ENCODE assay signal across 8 mouse cellular contexts in genomic region chr16:35982902-35983516, GRCm38 (mm10). TPM values are rescaled to one million over a fixed set of nuclear protein-coding genes. Genes with fewer than 3 reads are reported as not detected.
DNase-seq lines count a peak whose midpoint lies in the region; ATAC-seq and TF ChIP-seq lines count a peak whose summit lies in the region.

No protein-coding gene starts in this region.

- no peak for TF ChIP-seq RAD21 in CH12.LX (IDR thresholded peaks at IDR 0.05; ENCODE audit: low read depth, low read length)

- TF ChIP-seq CTCF in CH12.LX (conservative IDR thresholded peaks at IDR 0.05 in 1 of 2, IDR thresholded peaks at IDR 0.05 in 1 of 2; ENCODE audit: low read depth in 2 of 2, low read length in 2 of 2): 0 out of 4 replicates have a peak, but pooled peaks of 1 of the 2 experiments have one; percentile 13
- TF ChIP-seq CTCF in heart, postnatal 0 days (IDR thresholded peaks at IDR 0.05; ENCODE audit: low read depth): no peak
- no peak for TF ChIP-seq CTCF in testis, adult 2 months (IDR thresholded peaks at IDR 0.05; ENCODE audit: control insufficient read depth, insufficient read depth, insufficient replicate concordance, low read depth, low read length)

- H3K27ac ChIP-seq in CH12.LX (ENCODE audit: insufficient read depth, low read depth): peak overlapping the region; percentile 94
- peak overlapping the region; percentile 99 for H3K27ac ChIP-seq in forebrain, embryonic 12.5 days
- peak overlapping the region; percentile 99 for H3K27ac ChIP-seq in heart, postnatal 0 days (ENCODE audit: low read depth)
- peak overlapping the region; percentile 100 for H3K27ac ChIP-seq in liver, embryonic 16.5 days (ENCODE audit: low read length)
- peak overlapping the region; percentile 99 for H3K27ac ChIP-seq in neural tube, embryonic 13.5 days (replicated peaks)
- H3K27ac ChIP-seq in testis, adult 2 months (ENCODE audit: control insufficient read depth, insufficient read depth, low read depth, low read length): peak overlapping the region; percentile 82

- H3K9ac ChIP-seq in CH12.LX (ENCODE audit: insufficient read depth, low read depth): peak overlapping the region; percentile 91
- H3K9ac ChIP-seq in forebrain, embryonic 12.5 days: peak overlapping the region; percentile 92
- peak overlapping the region; percentile 93 for H3K9ac ChIP-seq in heart, postnatal 0 days (replicated peaks; ENCODE audit: low read depth, low read length)
- H3K9ac ChIP-seq in liver, embryonic 16.5 days (ENCODE audit: low read depth, low read length): peak overlapping the region; percentile 97
- peak overlapping the region; percentile 94 for H3K9ac ChIP-seq in neural tube, embryonic 13.5 days

- H3K4me1 ChIP-seq in CH12.LX (ENCODE audit: control insufficient read depth in 1 of 2, insufficient read depth in 2 of 2): peaks cover 2 to 33% of the 10 kb centered on the region in 2 experiments; a peak in 2 of 4 replicates
- H3K4me1 ChIP-seq in forebrain, embryonic 12.5 days: peaks cover 16% of the 10 kb centered on the region
- H3K4me1 ChIP-seq in heart, postnatal 0 days (ENCODE audit: control insufficient read depth, insufficient read depth): peaks cover 7% of the 10 kb centered on the region; the same call in 1 of the 2 replicates
- H3K4me1 ChIP-seq in liver, embryonic 16.5 days (ENCODE audit: control insufficient read depth, low read depth, low read length): peaks cover 23% of the 10 kb centered on the region
- peaks cover 22% of the 10 kb centered on the region for H3K4me1 ChIP-seq in neural tube, embryonic 13.5 days (replicated peaks)
- peaks cover 5% of the 10 kb centered on the region for H3K4me1 ChIP-seq in testis, adult 2 months (ENCODE audit: control insufficient read depth, insufficient read depth, low read length)

- ATAC-seq in forebrain, embryonic 12.5 days (ENCODE audit: low FRiP score): peak; percentile 94
- ATAC-seq in heart, postnatal 0 days (ENCODE audit: insufficient read depth, low read depth): peak; percentile 89
- peak; percentile 83 for ATAC-seq in liver, embryonic 16.5 days (ENCODE audit: low read depth)
- peak; percentile 95 for ATAC-seq in neural tube, embryonic 13.5 days (ENCODE audit: low read depth)

- H3K27me3 ChIP-seq in CH12.LX (replicated peaks): no peaks in the 10 kb centered on the region
- H3K27me3 ChIP-seq in forebrain, embryonic 12.5 days: no peaks in the 10 kb centered on the region
- H3K27me3 ChIP-seq in heart, postnatal 0 days (ENCODE audit: control insufficient read depth, insufficient read depth, low read length): no peaks in the 10 kb centered on the region
- H3K27me3 ChIP-seq in liver, embryonic 16.5 days (ENCODE audit: control insufficient read depth, insufficient read depth, low read depth, low read length): no peaks in the 10 kb centered on the region
- no peaks in the 10 kb centered on the region for H3K27me3 ChIP-seq in neural tube, embryonic 13.5 days
- H3K27me3 ChIP-seq in testis, adult 2 months (ENCODE audit: control insufficient read depth, insufficient read depth, low read length): no peaks in the 10 kb centered on the region

- dilution Hi-C loops in CH12.LX (cut with MboI; ENCODE audit: extremely low pct_ligation_motif_present, extremely low pct_unique_long_range_greater_than_20kb, low sequenced_read_pairs): no loop called here

- in situ Hi-C loops in CH12.LX (cut with MboI; ENCODE audit: low pct_ligation_motif_present, low pct_unique_long_range_greater_than_20kb, low sequenced_read_pairs): no loop called here

- TF ChIP-seq POLR2A in CH12.LX (IDR thresholded peaks at IDR 0.05; ENCODE audit: low read depth, low read length): peak; percentile 99
- peak; percentile 97 for TF ChIP-seq POLR2A in testis, adult 2 months (IDR thresholded peaks at IDR 0.05; ENCODE audit: control insufficient read depth, low read depth, low read length)

- WGBS in forebrain, embryonic 12.5 days: under 1% methylated on average over 48 of the region's 54 CpGs
- whole genome bisulfite sequencing in heart, postnatal 0 days: under 1% methylated on average over 52 of the region's 54 CpGs
- 0% methylated on average over 54 of the region's 54 CpGs for WGBS in liver, embryonic 16.5 days (ENCODE audit: insufficient replicate concordance)
- WGBS in neural tube, embryonic 13.5 days: under 1% methylated on average over 41 of the region's 54 CpGs

- H3K4me3 ChIP-seq in CH12.LX (replicated peaks in 1 of 3; ENCODE audit: low read depth in 2 of 3, low read length in 2 of 3, poor library complexity in 1 of 3): peak overlapping the region; percentile 72 to 84 (median 82)
- H3K4me3 ChIP-seq in forebrain, embryonic 12.5 days (replicated peaks): peak overlapping the region; percentile 84
- H3K4me3 ChIP-seq in heart, postnatal 0 days (ENCODE audit: low read depth, low read length): peak overlapping the region; percentile 81
- peak overlapping the region; percentile 88 for H3K4me3 ChIP-seq in liver, embryonic 16.5 days (ENCODE audit: low read depth, low read length)
- H3K4me3 ChIP-seq in neural tube, embryonic 13.5 days: peak overlapping the region; percentile 86
- H3K4me3 ChIP-seq in testis, adult 2 months (ENCODE audit: control insufficient read depth, low read depth, low read length): peak overlapping the region; percentile 91

- H3K9me3 ChIP-seq in CH12.LX (replicated peaks; ENCODE audit: low read length): no peaks in the 10 kb centered on the region
- H3K9me3 ChIP-seq in forebrain, embryonic 12.5 days: 0 out of 2 replicates have a peak, but pooled peaks cover 3% of the 10 kb centered on the region
- no peaks in the 10 kb centered on the region for H3K9me3 ChIP-seq in heart, postnatal 0 days (replicated peaks; ENCODE audit: control insufficient read depth, low read length)
- no peaks in the 10 kb centered on the region for H3K9me3 ChIP-seq in liver, embryonic 16.5 days (replicated peaks; ENCODE audit: control insufficient read depth, low read length)
- H3K9me3 ChIP-seq in neural tube, embryonic 13.5 days: peaks cover 3% of the 10 kb centered on the region; the same call in 1 of the 2 replicates

- peaks cover 0 to 17% of the 10 kb centered on the region in 2 experiments for H3K36me3 ChIP-seq in CH12.LX (replicated peaks in 1 of 2; ENCODE audit: control insufficient read depth in 1 of 2, insufficient read depth in 1 of 2, low read length in 1 of 2)
- H3K36me3 ChIP-seq in forebrain, embryonic 12.5 days (replicated peaks): no peaks in the 10 kb centered on the region
- H3K36me3 ChIP-seq in heart, postnatal 0 days (replicated peaks; ENCODE audit: control insufficient read depth, insufficient read depth, low read length): no peaks in the 10 kb centered on the region
- no peaks in the 10 kb centered on the region for H3K36me3 ChIP-seq in liver, embryonic 16.5 days (ENCODE audit: control insufficient read depth, insufficient read depth)
- no peaks in the 10 kb centered on the region for H3K36me3 ChIP-seq in neural tube, embryonic 13.5 days
- H3K36me3 ChIP-seq in testis, adult 2 months (ENCODE audit: control insufficient read depth, insufficient read depth, low read length): no peaks in the 10 kb centered on the region

- peaks cover 40% of the 10 kb centered on the region for H3K79me2 ChIP-seq in CH12.LX (replicated peaks; ENCODE audit: control insufficient read depth, extremely low read depth, insufficient read depth, poor library complexity, severe bottlenecking)

- TF ChIP-seq EP300 in CH12.LX (IDR thresholded peaks at IDR 0.05; ENCODE audit: low read length): no peak
- TF ChIP-seq EP300 in heart, postnatal 0 days (IDR thresholded peaks at IDR 0.05; ENCODE audit: low read depth): no peak

- DNase-seq in CH12.LX (ENCODE audit: extremely low read depth): peak; percentile 90
- DNase-seq in c-Kit-positive CD71-positive TER-119-negative erythroid progenitor cells, embryonic 14.5 days (ENCODE audit: low read depth): peak; percentile 81
- peak; percentile 89 for DNase-seq in heart, postnatal 0 days (ENCODE audit: low spot score)
- DNase-seq in kidney, postnatal 4 days: peak; percentile 90 to 95

- peak overlapping the region; percentile 77 for H3K4me2 ChIP-seq in CH12.LX (ENCODE audit: insufficient read depth, low read depth, poor library complexity, severe bottlenecking)
- H3K4me2 ChIP-seq in forebrain, embryonic 12.5 days: peak overlapping the region; percentile 67
- peak overlapping the region; percentile 68 for H3K4me2 ChIP-seq in heart, postnatal 0 days (ENCODE audit: low read depth, low read length)
- peak overlapping the region; percentile 93 for H3K4me2 ChIP-seq in liver, embryonic 16.5 days (ENCODE audit: low read depth, low read length)
- peak overlapping the region; percentile 60 for H3K4me2 ChIP-seq in neural tube, embryonic 13.5 days

RNA-seq across cellular contexts. Expression of gene Kpna1, which starts 4.5 kb away (rescaled TPM):
- 22.1 and 29.8 TPM in 2 replicates for total RNA-seq in CH12.LX (2012; rRNA removed)
- total RNA-seq in CH12.LX (2014; rRNA removed): 57.9 and 66.6 TPM in 2 replicates
- 63.9 and 74.1 TPM in 2 replicates for polyA plus RNA-seq in CH12.LX (2012; ENCODE audit: insufficient read length, low read depth)
- polyA plus RNA-seq in forebrain, embryonic 12.5 days (2016; fragmentation: Nextera tagmentation; extraction: Ambion mirVana): 90.1 and 96.3 TPM in 2 replicates
- 46.3 and 55.0 TPM in 2 replicates for total RNA-seq in heart, postnatal 0 days (2014; rRNA removed; ENCODE audit: low replicate concordance)
- 29.4 and 37.3 TPM in 2 replicates for polyA plus RNA-seq in heart, postnatal 0 days (2015; fragmentation: Nextera tagmentation; extraction: Ambion mirVana)
- polyA plus RNA-seq in liver, embryonic 16.5 days (2015; fragmentation: Nextera tagmentation; extraction: Ambion mirVana): 31.3 and 34.1 TPM in 2 replicates
- 72.7 and 74.9 TPM in 2 replicates for polyA plus RNA-seq in neural tube, embryonic 13.5 days (2015; fragmentation: Nextera tagmentation; extraction: Ambion mirVana)
- polyA plus RNA-seq in testis, adult 2 months (2012; rRNA removed): 10.6 and 13.7 TPM in 2 replicates

RNA-seq across cellular contexts. Expression of gene Dtx3l, which starts 44.1 kb away (rescaled TPM):
- total RNA-seq in CH12.LX (2012; rRNA removed) (10.7 and 14.4 TPM in 2 replicates), CH12.LX (2014; rRNA removed) (20.4 and 21.1 TPM in 2 replicates)
- 12.8 and 17.4 TPM in 2 replicates for polyA plus RNA-seq in CH12.LX (2012; ENCODE audit: insufficient read length, low read depth)
- 4.8 and 4.9 TPM in 2 replicates for polyA plus RNA-seq in forebrain, embryonic 12.5 days (2016; fragmentation: Nextera tagmentation; extraction: Ambion mirVana)
- 8.1 and 11.2 TPM in 2 replicates for total RNA-seq in heart, postnatal 0 days (2014; rRNA removed; ENCODE audit: low replicate concordance)
- 5.1 and 5.6 TPM in 2 replicates for polyA plus RNA-seq in heart, postnatal 0 days (2015; fragmentation: Nextera tagmentation; extraction: Ambion mirVana)
- 4.7 and 5.5 TPM in 2 replicates for polyA plus RNA-seq in liver, embryonic 16.5 days (2015; fragmentation: Nextera tagmentation; extraction: Ambion mirVana)
- polyA plus RNA-seq in neural tube, embryonic 13.5 days (2015; fragmentation: Nextera tagmentation; extraction: Ambion mirVana): 1.2 and 1.4 TPM in 2 replicates
- polyA plus RNA-seq in testis, adult 2 months (2012; rRNA removed): 0.44 and 0.59 TPM in 2 replicates

RNA-seq across cellular contexts. Expression of gene Parp9, which starts 44.7 kb away (rescaled TPM):
- total RNA-seq in CH12.LX (2012; rRNA removed): 26.1 and 30.3 TPM in 2 replicates
- 53.1 and 56.9 TPM in 2 replicates for total RNA-seq in CH12.LX (2014; rRNA removed)
- 33.2 and 34.3 TPM in 2 replicates for polyA plus RNA-seq in CH12.LX (2012; ENCODE audit: insufficient read length, low read depth)
- 2.6 and 3.7 TPM in 2 replicates for polyA plus RNA-seq in forebrain, embryonic 12.5 days (2016; fragmentation: Nextera tagmentation; extraction: Ambion mirVana)
- total RNA-seq in heart, postnatal 0 days (2014; rRNA removed; ENCODE audit: low replicate concordance): 9.7 and 26.6 TPM in 2 replicates
- polyA plus RNA-seq in heart, postnatal 0 days (2015; fragmentation: Nextera tagmentation; extraction: Ambion mirVana): 9.0 and 11.4 TPM in 2 replicates
- 7.3 and 7.7 TPM in 2 replicates for polyA plus RNA-seq in liver, embryonic 16.5 days (2015; fragmentation: Nextera tagmentation; extraction: Ambion mirVana)
- 2.3 and 2.4 TPM in 2 replicates for polyA plus RNA-seq in neural tube, embryonic 13.5 days (2015; fragmentation: Nextera tagmentation; extraction: Ambion mirVana)
- polyA plus RNA-seq in testis, adult 2 months (2012; rRNA removed): 0.38 and 0.60 TPM in 2 replicates

RNA-seq across cellular contexts. Expression of gene Wdr5b, which starts 58.0 kb away (rescaled TPM):
- 5.9 and 8.4 TPM in 2 replicates for total RNA-seq in CH12.LX (2012; rRNA removed)
- 7.4 and 8.0 TPM in 2 replicates for total RNA-seq in CH12.LX (2014; rRNA removed)
- polyA plus RNA-seq in CH12.LX (2012; ENCODE audit: insufficient read length, low read depth): 5.4 and 6.2 TPM in 2 replicates
- 12.1 TPM in 2 replicates for polyA plus RNA-seq in forebrain, embryonic 12.5 days (2016; fragmentation: Nextera tagmentation; extraction: Ambion mirVana)
- total RNA-seq in heart, postnatal 0 days (2014; rRNA removed; ENCODE audit: low replicate concordance): 5.4 and 7.8 TPM in 2 replicates
- 5.8 and 6.8 TPM in 2 replicates for polyA plus RNA-seq in heart, postnatal 0 days (2015; fragmentation: Nextera tagmentation; extraction: Ambion mirVana)
- polyA plus RNA-seq in liver, embryonic 16.5 days (2015; fragmentation: Nextera tagmentation; extraction: Ambion mirVana): 2.1 and 2.2 TPM in 2 replicates
- 12.6 and 14.4 TPM in 2 replicates for polyA plus RNA-seq in neural tube, embryonic 13.5 days (2015; fragmentation: Nextera tagmentation; extraction: Ambion mirVana)
- polyA plus RNA-seq in testis, adult 2 months (2012; rRNA removed): 1.1 and 1.2 TPM in 2 replicates

Comparison
In these comparisons a context has a peak if more than half of its experiments do, and no peak if none do; other contexts are left out.
1. Peak in every context shown above with its lines: DNase-seq, ATAC-seq, H3K4me3 ChIP-seq and H3K27ac ChIP-seq.